Mouse (Mus musculus): ENCODE measurements around the gene Hist1h3e. TPM values are rescaled to one million over a fixed set of nuclear protein-coding genes. Genes with fewer than 3 reads are reported as not detected.
A peak's percentile ranks its signal among the peaks of the same experiment; 100 is the strongest.
"Not testable (repeated sequence)": the region's sequence is repeated elsewhere in the genome, so short reads cannot be mapped to it uniquely, and the experiment has no call there.

The Hist1h3e gene
- polyA plus RNA-seq, 1 experiment, result 14.3 TPM

- no peak overlapping the region for H3K4me3 ChIP-seq (ENCODE audit: low read depth, low read length)
- H3K27me3 ChIP-seq (ENCODE audit: control insufficient read depth, insufficient read depth, low read length, poor library complexity, severe bottlenecking), result no peaks in the 10 kb centered on the region
- H3K9me3 ChIP-seq (replicated peaks; ENCODE audit: control insufficient read depth, insufficient read depth, low read length, poor library complexity, severe bottlenecking), result no peaks in the 10 kb centered on the region
- H3K27ac ChIP-seq (ENCODE audit: insufficient read depth, low read length), result no peak overlapping the region
- no peak overlapping the region for H3K9ac ChIP-seq (ENCODE audit: low read depth, poor library complexity, severe bottlenecking)
- TF ChIP-seq CTCF (IDR thresholded peaks at IDR 0.05; ENCODE audit: low read depth, low read length) (no peak), POLR2A (IDR thresholded peaks at IDR 0.05; ENCODE audit: insufficient read depth, low read length) (no peak), EP300 (IDR thresholded peaks at IDR 0.05; ENCODE audit: insufficient read depth, low read depth, low read length) (no peak)
- H3K4me1 ChIP-seq (ENCODE audit: control insufficient read depth, insufficient read depth, low read length), result no peaks in the 10 kb centered on the region
- H3K36me3 ChIP-seq (ENCODE audit: control insufficient read depth, insufficient read depth, low read length, poor library complexity, severe bottlenecking), result no peaks in the 10 kb centered on the region
These were observed 15.7 kb upstream of the Hist1h3e start for GRCm38 (mm10) chr13:23577835-23578234.

DNA sequence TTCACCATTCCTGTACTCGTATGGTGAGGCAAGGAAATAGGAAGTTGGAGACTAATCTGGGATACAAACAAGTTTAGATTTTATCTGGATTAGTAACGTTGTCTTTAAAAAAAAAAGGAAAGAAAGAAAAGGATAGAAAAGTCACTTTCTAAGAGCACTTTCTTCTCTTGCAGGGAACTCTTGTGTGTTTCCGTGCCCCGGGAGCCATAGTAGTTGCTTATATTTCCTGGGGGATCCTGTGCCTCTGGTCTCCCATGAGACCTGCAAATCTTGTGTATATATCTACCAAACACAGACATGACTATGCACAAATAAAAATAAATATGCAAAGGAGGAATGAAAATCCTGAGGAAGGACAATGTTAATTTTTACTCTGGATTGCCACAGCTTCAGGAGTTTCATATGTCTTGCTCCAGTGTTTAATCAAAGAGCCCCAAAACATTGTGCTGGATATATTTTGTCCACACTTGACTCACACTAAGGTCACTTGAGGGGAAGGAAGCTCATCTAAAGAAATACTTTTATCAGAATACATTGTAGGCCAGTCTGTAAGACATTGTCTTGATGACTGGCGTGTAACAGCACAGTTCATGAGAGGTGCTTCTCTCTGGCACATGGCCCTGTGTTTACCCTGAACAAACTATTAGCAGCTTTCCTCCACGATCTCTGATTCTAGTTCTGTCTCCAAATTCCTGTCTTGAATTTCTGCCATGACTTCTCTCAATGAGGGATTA, 14.9 kb upstream of the Hist1h3e start:
- Histone ChIP-seq H3K4me3 (ENCODE audit: low read depth, low read length) (peak overlapping the region; percentile 72; the same call in 1 of the 2 replicates), H3K9me3 (replicated peaks; ENCODE audit: control insufficient read depth, insufficient read depth, low read length, poor library complexity, severe bottlenecking) (no peaks in the 10 kb centered on the region), H3K27ac (ENCODE audit: insufficient read depth, low read length) (peak overlapping the region; percentile 93), H3K4me1 (ENCODE audit: control insufficient read depth, insufficient read depth, low read length) (no peaks in the 10 kb centered on the region), H3K9ac (ENCODE audit: low read depth, poor library complexity, severe bottlenecking) (peak overlapping the region; percentile 79), H3K36me3 (ENCODE audit: control insufficient read depth, insufficient read depth, low read length, poor library complexity, severe bottlenecking) (no peaks in the 10 kb centered on the region), H3K27me3 (ENCODE audit: control insufficient read depth, insufficient read depth, low read length, poor library complexity, severe bottlenecking) (no peaks in the 10 kb centered on the region)
- TF ChIP-seq CTCF (IDR thresholded peaks at IDR 0.05; ENCODE audit: low read depth, low read length) (no peak), POLR2A (IDR thresholded peaks at IDR 0.05; ENCODE audit: insufficient read depth, low read length) (no peak), EP300 (IDR thresholded peaks at IDR 0.05; ENCODE audit: insufficient read depth, low read depth, low read length) (no peak)

- Histone ChIP-seq H3K4me3 (ENCODE audit: low read depth, low read length) (peak overlapping the region; percentile 72), H3K4me1 (ENCODE audit: control insufficient read depth, insufficient read depth, low read length) (no peaks in the 10 kb centered on the region), H3K9ac (ENCODE audit: low read depth, poor library complexity, severe bottlenecking) (peak overlapping the region; percentile 79), H3K27ac (ENCODE audit: insufficient read depth, low read length) (peak overlapping the region; percentile 93), H3K27me3 (ENCODE audit: control insufficient read depth, insufficient read depth, low read length, poor library complexity, severe bottlenecking) (no peaks in the 10 kb centered on the region), H3K36me3 (ENCODE audit: control insufficient read depth, insufficient read depth, low read length, poor library complexity, severe bottlenecking) (no peaks in the 10 kb centered on the region), H3K9me3 (replicated peaks; ENCODE audit: control insufficient read depth, insufficient read depth, low read length, poor library complexity, severe bottlenecking) (no peaks in the 10 kb centered on the region)
- TF ChIP-seq POLR2A (IDR thresholded peaks at IDR 0.05; ENCODE audit: insufficient read depth, low read length) (no peak), CTCF (IDR thresholded peaks at IDR 0.05; ENCODE audit: low read depth, low read length) (no peak), EP300 (IDR thresholded peaks at IDR 0.05; ENCODE audit: insufficient read depth, low read depth, low read length) (no peak)
These were observed 14.2 kb upstream of the Hist1h3e start for GRCm38 (mm10) chr13:23576351-23576881.

DNA sequence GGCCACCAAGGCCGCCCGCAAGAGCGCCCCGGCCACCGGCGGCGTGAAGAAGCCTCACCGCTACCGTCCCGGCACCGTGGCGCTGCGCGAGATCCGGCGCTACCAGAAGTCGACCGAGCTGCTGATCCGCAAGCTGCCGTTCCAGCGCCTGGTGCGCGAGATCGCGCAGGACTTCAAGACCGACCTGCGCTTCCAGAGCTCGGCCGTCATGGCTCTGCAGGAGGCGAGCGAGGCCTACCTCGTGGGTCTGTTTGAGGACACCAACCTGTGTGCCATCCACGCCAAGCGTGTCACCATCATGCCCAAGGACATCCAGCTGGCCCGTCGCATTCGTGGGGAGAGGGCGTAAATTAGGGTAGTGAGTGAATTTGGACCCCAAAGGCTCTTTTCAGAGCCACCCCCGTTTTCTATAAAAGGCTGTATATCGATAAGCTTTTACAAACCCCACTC, 13.7 kb upstream of the Hist1h3e start:
- peak; percentile 81 for TF ChIP-seq POLR2A (IDR thresholded peaks at IDR 0.05; ENCODE audit: insufficient read depth, low read length)
- H3K9me3 ChIP-seq (replicated peaks; ENCODE audit: control insufficient read depth, insufficient read depth, low read length, poor library complexity, severe bottlenecking); H3K36me3 ChIP-seq (ENCODE audit: control insufficient read depth, insufficient read depth, low read length, poor library complexity, severe bottlenecking); H3K4me1 ChIP-seq (ENCODE audit: control insufficient read depth, insufficient read depth, low read length); H3K27me3 ChIP-seq (ENCODE audit: control insufficient read depth, insufficient read depth, low read length, poor library complexity, severe bottlenecking): not testable (repeated sequence)
- Histone ChIP-seq H3K9ac (ENCODE audit: low read depth, poor library complexity, severe bottlenecking) (peak overlapping the region; percentile 79), H3K27ac (ENCODE audit: insufficient read depth, low read length) (peak overlapping the region; percentile 58; the same call in 1 of the 2 replicates), H3K4me3 (ENCODE audit: low read depth, low read length) (peak overlapping the region; percentile 85)

GRCm38 (mm10) chr13:23575271-23575851, 13.2 kb upstream of the Hist1h3e start, which contains the start of gene Hist1h3d:
Gene Hist1h3d (plus strand): TSS chr13:23575763.
- H3K27ac ChIP-seq (ENCODE audit: insufficient read depth, low read length), result peak within 1 kb of the TSS; percentile 96
- peak within 1 kb of the TSS; percentile 85 for H3K4me3 ChIP-seq (ENCODE audit: low read depth, low read length)
- no peaks in the 10 kb centered on the region for H3K9me3 ChIP-seq (replicated peaks; ENCODE audit: control insufficient read depth, insufficient read depth, low read length, poor library complexity, severe bottlenecking)
- no peaks in the 10 kb centered on the region for H3K36me3 ChIP-seq (ENCODE audit: control insufficient read depth, insufficient read depth, low read length, poor library complexity, severe bottlenecking)
- TF ChIP-seq POLR2A (IDR thresholded peaks at IDR 0.05; ENCODE audit: insufficient read depth, low read length) (no peak), EP300 (IDR thresholded peaks at IDR 0.05; ENCODE audit: insufficient read depth, low read depth, low read length) (no peak), CTCF (IDR thresholded peaks at IDR 0.05; ENCODE audit: low read depth, low read length) (no peak)
- H3K4me1 ChIP-seq (ENCODE audit: control insufficient read depth, insufficient read depth, low read length), result no peaks in the 10 kb centered on the region
- no peaks in the 10 kb centered on the region for H3K27me3 ChIP-seq (ENCODE audit: control insufficient read depth, insufficient read depth, low read length, poor library complexity, severe bottlenecking)
- peak within 1 kb of the TSS; percentile 82 for H3K9ac ChIP-seq (ENCODE audit: low read depth, poor library complexity, severe bottlenecking)

All from ES-Bruce4 (cell line).